Mouse (Mus musculus) liver, embryonic 14.5 days (tissue): Measurements from ENCODE around the gene Acot7. TPM values are rescaled to one million over a fixed set of nuclear protein-coding genes. Genes with fewer than 3 reads are reported as not detected.
A peak's percentile ranks its signal among the peaks of the same experiment; 100 is the strongest.

Source experiments
- ATAC-seq: fragments of 200-750 bp; cut with Nextera tagmentation; 2 replicates; pipeline ENCODE4 v1.8.0; 2017; ENCODE audit warnings: moderate number of reproducible peaks, mild to moderate bottlenecking, moderate library complexity; ENCODE audit not compliant: insufficient read depth
- DNase-seq, 3 experiments: peaks; one replicate each; pipeline ENCODE4 v3.0.0-alpha.2; 2012 to 2013; ENCODE audit warnings: low read depth in 3 of 3, low spot score in 3 of 3
- H3K27ac ChIP-seq: fragments of 300-500 bp; sonication (generic); 2 replicates; pipeline ENCODE4 v1.5.1; 2014; ENCODE audit warnings: moderate library complexity, mild to moderate bottlenecking, control low read depth, inconsistent platforms
- H3K27me3 ChIP-seq: fragments of 300-500 bp; sonication (generic); 2 replicates; pipeline ENCODE4 v1.6.1; 2014; ENCODE audit warnings: mild to moderate bottlenecking, low read length, moderate library complexity; ENCODE audit not compliant: control insufficient read depth, insufficient read depth
- H3K36me3 ChIP-seq: fragments of 300-500 bp; sonication (generic); replicated peaks from 2 replicates; pipeline ENCODE4 v1.6.1; 2014; ENCODE audit warnings: low read depth; ENCODE audit not compliant: control insufficient read depth, insufficient read depth
- H3K4me1 ChIP-seq, 2 experiments: fragments of 200-500 bp in 1 of 2; fragments of 300-500 bp in 1 of 2; sonication (generic) in 1 of 2; replicated peaks; 2 replicates each; pipeline ENCODE4 v1.6.1; 2012 to 2014; ENCODE audit warnings: antibody characterized with exemption in 1 of 2, inconsistent platforms in 1 of 2, low read length in 1 of 2; ENCODE audit not compliant: control insufficient read depth in 2 of 2, insufficient read depth in 2 of 2
- H3K4me2 ChIP-seq: fragments of 300-500 bp; sonication (generic); 2 replicates; pipeline ENCODE4 v1.6.1; 2014; ENCODE audit warnings: low read depth, mild to moderate bottlenecking, control low read depth, moderate library complexity
- H3K4me3 ChIP-seq, 2 experiments: fragments of 200-500 bp in 1 of 2; fragments of 300-500 bp in 1 of 2; sonication (generic) in 1 of 2; 2 replicates each; pipeline ENCODE4 v1.5.1; 2012 to 2014; ENCODE audit warnings: low read depth in 2 of 2, low read length in 2 of 2, mild to moderate bottlenecking in 2 of 2, control low read depth in 1 of 2, inconsistent platforms in 1 of 2, moderate library complexity in 1 of 2; ENCODE audit not compliant: insufficient read depth in 1 of 2
- H3K9ac ChIP-seq: fragments of 300-500 bp; sonication (generic); replicated peaks from 2 replicates; pipeline ENCODE4 v1.6.1; 2014; ENCODE audit warnings: mild to moderate bottlenecking, control low read depth, moderate library complexity
- H3K9me3 ChIP-seq: fragments of 300-500 bp; sonication (generic); 2 replicates; pipeline ENCODE4 v1.6.1; 2016; ENCODE audit warnings: low read length, mixed read lengths; ENCODE audit not compliant: control insufficient read depth
- CTCF ChIP-seq: IDR thresholded peaks from 2 replicates; pipeline ENCODE4 v1.5.1; 2016; ENCODE audit warnings: antibody characterized with exemption, low read depth, control low read depth
- EP300 ChIP-seq: IDR thresholded peaks from 2 replicates; pipeline ENCODE4 v1.6.1; 2016; ENCODE audit warnings: antibody characterized with exemption, low read depth
- WGBS: fragments of 180-500 bp; shearing (Covaris S2); extraction: QIAGEN DNeasy Blood & Tissue Kit; methylation state at CpG from one replicate; pipeline ENCODE4 v1.1.7; 2014; ENCODE audit not compliant: insufficient replicate concordance; 5-methylcytosine and 5-hydroxymethylcytosine counted together
- polyA plus RNA-seq, 2 experiments: library from polyadenylated mRNA; depleted of rRNA in 1 of 2; stranded (reverse) in 1 of 2; unstranded in 1 of 2; fragments of >200 nt; fragmentation: Nextera tagmentation in 1 of 2; extraction: Ambion mirVana in 1 of 2; gene quantifications; 2 replicates each; pipeline versions ENCODE4 v1.2.1 to v1.2.3; 2012 to 2014

Gene Acot7
- polyA plus RNA-seq, 2 experiments: 12.5 to 13.0 TPM

DNA sequence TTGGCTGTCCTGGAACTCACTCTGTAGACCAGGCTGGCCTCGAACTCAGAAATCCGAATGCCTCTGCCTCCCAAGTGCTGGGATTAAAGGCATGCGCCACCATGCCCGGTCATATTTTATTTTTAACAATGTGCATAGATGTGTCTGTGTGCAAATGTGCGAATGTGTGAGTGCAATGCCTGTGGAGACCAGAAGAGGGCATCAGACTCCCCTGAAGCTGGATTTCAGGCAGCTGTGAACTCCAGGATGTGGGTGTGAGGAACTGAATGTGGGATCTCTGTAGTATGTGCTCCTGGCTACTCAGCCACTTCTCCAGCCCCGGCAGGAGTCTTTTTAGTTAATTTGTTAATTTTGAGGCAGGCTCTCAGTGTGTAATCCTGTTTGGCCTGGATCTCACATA, 6.4 kb upstream of the Acot7 start:
- Histone ChIP-seq H3K27me3 (no peaks in the 10 kb centered on the region), H3K4me3 (no peak overlapping the region), H3K4me1 (no peaks in the 10 kb centered on the region), H3K4me2 (no peak overlapping the region), H3K9ac (no peak overlapping the region), H3K27ac (no peak overlapping the region), H3K36me3 (no peaks in the 10 kb centered on the region), H3K9me3 (no peaks in the 10 kb centered on the region)
- DNase-seq: no peak
- ATAC-seq: no peak
- TF ChIP-seq EP300: no peak
- TF ChIP-seq CTCF: peak; percentile 60
- WGBS: 65% methylated on average over 6 of the region's 6 CpGs

DNA sequence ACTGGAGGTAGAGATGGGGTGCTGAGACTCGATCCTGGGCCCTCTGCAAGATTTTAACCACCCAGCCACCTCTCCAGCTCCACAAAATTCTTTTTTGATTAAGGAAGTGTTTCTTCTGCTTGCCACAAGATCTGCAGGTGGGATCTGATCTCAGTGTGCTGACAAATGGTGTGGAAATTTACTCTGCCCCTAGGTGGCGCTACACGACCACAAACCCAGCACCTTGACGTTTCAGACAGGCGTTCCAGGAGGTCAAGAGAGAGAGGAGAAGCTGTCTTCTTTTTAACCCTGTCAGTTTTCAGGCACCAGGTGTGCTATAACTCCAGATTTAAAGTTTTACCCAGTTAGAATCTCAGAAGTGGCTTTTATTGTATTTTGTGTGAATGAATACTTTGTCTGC, 4.9 kb upstream of the Acot7 start:
- H3K9ac ChIP-seq: no peak overlapping the region
- TF ChIP-seq EP300 (no peak), CTCF (peak; percentile 92)
- no peak for ATAC-seq
- no peaks in the 10 kb centered on the region for H3K27me3 ChIP-seq
- no peaks in the 10 kb centered on the region for H3K36me3 ChIP-seq
- WGBS: 0% methylated on average over 5 of the region's 5 CpGs
- H3K4me3 ChIP-seq: no peak overlapping the region
- no peaks in the 10 kb centered on the region for H3K9me3 ChIP-seq
- H3K27ac ChIP-seq: no peak overlapping the region
- peaks cover 4 to 5% of the 10 kb centered on the region in 2 experiments; a peak in 3 of 4 replicates for H3K4me1 ChIP-seq
- H3K4me2 ChIP-seq: no peak overlapping the region
- peak; percentile 56 to 60 (median 56) for DNase-seq

DNA sequence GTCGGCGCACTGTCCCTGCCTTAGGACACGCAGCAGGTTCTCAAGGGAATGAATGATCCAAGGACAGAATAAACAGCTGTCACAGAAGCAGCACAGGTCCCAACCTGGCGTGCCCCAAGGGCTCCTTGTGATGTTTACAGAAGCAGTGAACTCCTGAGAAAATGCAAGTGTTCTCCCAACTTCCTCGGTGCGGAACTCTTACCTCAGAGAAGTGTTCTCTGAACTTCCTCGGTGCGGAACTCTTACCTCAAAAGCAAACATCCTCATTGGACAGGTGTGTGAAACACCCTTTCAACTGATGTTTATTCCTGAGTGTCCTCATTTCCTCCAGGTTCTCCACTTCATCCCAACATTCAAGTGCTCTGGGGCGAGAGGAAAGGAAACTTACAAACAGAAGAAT, 4.0 kb upstream of the Acot7 start:
- ATAC-seq: no peak
- TF ChIP-seq EP300: no peak
- no peak for TF ChIP-seq CTCF
- 70% methylated on average over 9 of the region's 9 CpGs for WGBS

DNA sequence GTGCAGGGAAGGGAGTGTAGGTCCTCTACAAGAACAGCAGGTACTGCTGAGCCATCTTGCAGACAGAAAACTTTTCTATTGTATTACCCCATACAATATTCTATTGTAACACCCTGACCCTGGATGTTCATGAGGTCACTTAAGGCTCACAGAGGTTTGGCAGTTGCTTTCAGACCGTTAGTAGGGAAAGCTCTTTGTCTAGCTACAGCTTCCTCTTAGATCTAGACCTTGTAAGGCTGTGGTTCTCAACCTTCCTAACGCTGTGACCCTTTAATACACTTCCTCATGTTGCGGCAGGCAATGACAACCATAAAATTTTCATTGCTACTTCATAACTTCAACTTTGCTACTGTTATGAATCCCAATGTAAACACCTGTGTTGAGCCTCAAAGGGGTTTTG, 1.3 kb upstream of the Acot7 start:
- H3K27ac ChIP-seq: no peak overlapping the region
- H3K4me2 ChIP-seq: no peak overlapping the region

More for the DNA sequence above, 4.0 kb upstream of the Acot7 start:
- Histone ChIP-seq H3K4me3 (no peak overlapping the region), H3K9ac (no peak overlapping the region), H3K4me2 (no peak overlapping the region), H3K9me3 (no peaks in the 10 kb centered on the region), H3K36me3 (no peaks in the 10 kb centered on the region), H3K27ac (no peak overlapping the region), H3K4me1 (peaks cover 8% of the 10 kb centered on the region in 2 experiments; a peak in 3 of 4 replicates), H3K27me3 (peaks cover 2% of the 10 kb centered on the region; the same call in 1 of the 2 replicates)
- DNase-seq: no peak

DNA sequence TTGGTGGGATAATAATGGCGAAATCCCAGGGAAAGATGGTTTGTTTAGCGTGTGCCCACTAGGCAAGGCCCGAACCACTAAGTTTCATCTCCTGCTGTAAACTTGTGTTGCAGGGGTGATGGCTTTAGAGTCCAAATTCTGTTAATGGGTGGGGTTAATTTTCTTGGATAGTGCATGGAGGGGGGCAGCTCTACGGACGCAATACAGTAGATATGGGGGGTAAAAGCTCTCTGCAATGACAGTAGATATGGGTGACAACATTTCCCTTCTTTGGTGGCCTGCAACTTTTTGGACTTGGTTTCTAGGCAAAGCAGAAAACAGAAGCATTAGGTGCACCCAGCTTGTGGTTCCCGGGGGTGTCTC, 779 bp upstream of the Acot7 start:
- Histone ChIP-seq H3K4me3 (peak overlapping the region; percentile 72 to 75), H3K27me3 (peaks cover 7% of the 10 kb centered on the region; the same call in 1 of the 2 replicates), H3K4me2 (peak overlapping the region; percentile 89), H3K27ac (no peak overlapping the region; the same call in 1 of the 2 replicates), H3K9me3 (no peaks in the 10 kb centered on the region), H3K4me1 (peaks cover 12% of the 10 kb centered on the region in 2 experiments), H3K9ac (peak overlapping the region; percentile 69), H3K36me3 (no peaks in the 10 kb centered on the region)
- DNase-seq (no peak), ATAC-seq (no peak)
- no peak for TF ChIP-seq CTCF
- TF ChIP-seq EP300: no peak
- 30% methylated on average over 6 of the region's 6 CpGs for WGBS

More for the DNA sequence above, 1.3 kb upstream of the Acot7 start:
- Histone ChIP-seq H3K9me3 (no peaks in the 10 kb centered on the region), H3K4me3 (no peak overlapping the region), H3K9ac (no peak overlapping the region), H3K4me1 (peaks cover 12% of the 10 kb centered on the region in 2 experiments), H3K27me3 (peaks cover 7% of the 10 kb centered on the region; the same call in 1 of the 2 replicates), H3K36me3 (no peaks in the 10 kb centered on the region)
- DNase-seq (no peak), ATAC-seq (no peak)
- no peak for TF ChIP-seq CTCF
- no peak for TF ChIP-seq EP300
- 26% methylated on average over 3 of the region's 3 CpGs for WGBS
